Comparison of ENCODE assay signal across 11 mouse cellular contexts in the genomic region with DNA sequence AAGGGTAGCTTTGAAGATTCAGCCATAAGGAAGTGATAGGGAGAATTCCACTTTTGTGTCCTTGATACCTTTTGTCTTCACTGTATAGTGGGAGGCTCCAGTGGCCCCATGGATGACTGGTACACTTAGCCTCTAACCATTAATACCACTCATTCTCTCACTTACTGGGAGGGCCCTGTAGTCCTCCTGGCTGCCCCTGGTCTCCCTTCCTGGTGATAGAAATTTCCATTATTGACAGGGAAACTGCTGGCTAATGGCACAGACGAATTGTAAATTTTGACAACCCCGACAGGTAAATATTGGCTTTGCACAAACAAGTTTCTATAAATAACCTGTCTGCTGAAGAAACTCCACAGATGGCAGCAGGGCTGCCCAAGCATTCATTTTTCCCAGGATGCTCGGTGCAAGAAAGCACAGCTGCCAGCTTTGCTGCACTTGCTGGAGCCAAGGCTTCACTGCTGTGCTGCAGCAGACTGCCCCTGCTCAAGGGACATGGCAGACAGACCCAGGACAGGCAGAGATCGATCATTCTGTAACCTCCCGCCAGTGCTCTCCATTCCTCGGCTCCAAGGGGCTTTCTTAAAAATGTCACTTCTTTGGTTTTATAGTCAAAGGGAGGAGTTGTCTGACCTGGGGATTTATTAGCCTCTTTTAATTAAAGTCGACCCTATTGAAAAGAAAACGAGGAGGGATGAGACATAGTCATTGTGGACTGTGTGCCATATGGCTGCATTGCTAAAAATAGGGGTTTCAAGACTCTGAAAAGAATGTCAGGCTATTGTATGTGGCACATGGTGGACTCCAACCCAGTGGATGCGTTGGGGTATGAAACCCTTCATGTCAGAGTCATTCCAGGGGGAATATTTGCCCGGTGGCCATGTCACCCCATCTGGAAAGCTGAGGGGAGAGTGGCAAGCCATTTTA.
DNase-seq lines count a peak whose midpoint lies in the region; ATAC-seq lines count a peak whose summit lies in the region.
"Had no signal": no experiment of that assay in that cellular context is flagged by ENCODE, and none has a peak within 500 bp of the region (broad histone marks: within the 10 kb centered on the region; RNA-seq: fewer than 3 reads in every experiment).

No protein-coding gene starts in this region.

- no peak for DNase-seq in kidney, adult 11 months
- DNase-seq in retina, postnatal 1 day: no peak
- DNase-seq in adrenal gland, postnatal 25 days: no peak
- DNase-seq: heart, postnatal 4 days; right cerebral cortex, postnatal 14 days; thymus, adult 18-20 months had no signal

- H3K27me3 ChIP-seq in kidney, embryonic 16.5 days (ENCODE audit: insufficient read depth, low read length): no peaks in the 10 kb centered on the region
- H3K27me3 ChIP-seq in forebrain, embryonic 16.5 days (replicated peaks; ENCODE audit: control insufficient read depth, insufficient read depth, low read length): no peaks in the 10 kb centered on the region
- no peaks in the 10 kb centered on the region for H3K27me3 ChIP-seq in hindbrain, embryonic 15.5 days
- no peaks in the 10 kb centered on the region for H3K27me3 ChIP-seq in neural tube, embryonic 12.5 days (replicated peaks)

- H3K9ac ChIP-seq in kidney, embryonic 16.5 days (replicated peaks; ENCODE audit: low read length): no peak overlapping the region
- no peak overlapping the region for H3K9ac ChIP-seq in forebrain, embryonic 16.5 days (replicated peaks; ENCODE audit: low read depth, low read length)
- no peak overlapping the region for H3K9ac ChIP-seq in hindbrain, embryonic 15.5 days
- no peak overlapping the region for H3K9ac ChIP-seq in neural tube, embryonic 12.5 days

- H3K4me3 ChIP-seq in kidney, embryonic 16.5 days (ENCODE audit: low read length): no peak overlapping the region
- no peak overlapping the region for H3K4me3 ChIP-seq in forebrain, embryonic 16.5 days (replicated peaks; ENCODE audit: low read length)
- H3K4me3 ChIP-seq in hindbrain, embryonic 15.5 days: no peak overlapping the region
- no peak overlapping the region for H3K4me3 ChIP-seq in neural tube, embryonic 12.5 days
- H3K4me3 ChIP-seq: erythroblast, embryonic 14.5 days had no signal

- no peak overlapping the region for H3K27ac ChIP-seq in kidney, embryonic 16.5 days (ENCODE audit: low read length)
- no peak overlapping the region for H3K27ac ChIP-seq in forebrain, embryonic 16.5 days (ENCODE audit: low read length)
- H3K27ac ChIP-seq in hindbrain, embryonic 15.5 days (replicated peaks): no peak overlapping the region; the same call in none of the 2 replicates
- H3K27ac ChIP-seq in neural tube, embryonic 12.5 days: no peak overlapping the region

- no peaks in the 10 kb centered on the region for H3K36me3 ChIP-seq in kidney, embryonic 16.5 days (ENCODE audit: insufficient read depth, low read length)
- no peaks in the 10 kb centered on the region for H3K36me3 ChIP-seq in forebrain, embryonic 16.5 days (ENCODE audit: control insufficient read depth, insufficient read depth)
- H3K36me3 ChIP-seq in hindbrain, embryonic 15.5 days: no peaks in the 10 kb centered on the region
- no peaks in the 10 kb centered on the region for H3K36me3 ChIP-seq in neural tube, embryonic 12.5 days

- no peaks in the 10 kb centered on the region for H3K9me3 ChIP-seq in kidney, embryonic 16.5 days (ENCODE audit: low read length)
- H3K9me3 ChIP-seq in forebrain, embryonic 16.5 days (ENCODE audit: control insufficient read depth, low read length): no peaks in the 10 kb centered on the region
- no peaks in the 10 kb centered on the region for H3K9me3 ChIP-seq in hindbrain, embryonic 15.5 days
- no peaks in the 10 kb centered on the region for H3K9me3 ChIP-seq in neural tube, embryonic 12.5 days

- WGBS in kidney, embryonic 16.5 days: 35% methylated on average over 10 of the region's 10 CpGs
- WGBS in forebrain, embryonic 16.5 days: 40% methylated on average over 10 of the region's 10 CpGs
- 28% methylated on average over 10 of the region's 10 CpGs for WGBS in hindbrain, embryonic 15.5 days
- WGBS in neural tube, embryonic 12.5 days: 23% methylated on average over 10 of the region's 10 CpGs

- peak; percentile 49 for ATAC-seq in kidney, embryonic 16.5 days (ENCODE audit: low FRiP score, low TSS enrichment)
- peak; percentile 68 for ATAC-seq in forebrain, embryonic 16.5 days
- 0 out of 2 replicates have a peak, but pooled peaks have one; percentile 16 for ATAC-seq in hindbrain, embryonic 15.5 days (ENCODE audit: low FRiP score, low read depth)
- peak; percentile 90 for ATAC-seq in neural tube, embryonic 12.5 days (ENCODE audit: low FRiP score, low read depth)

- no peaks in the 10 kb centered on the region for H3K4me1 ChIP-seq in kidney, embryonic 16.5 days (ENCODE audit: insufficient read depth, low read length)
- H3K4me1 ChIP-seq in forebrain, embryonic 16.5 days (replicated peaks; ENCODE audit: control insufficient read depth, insufficient read depth, low read length): peaks cover 8% of the 10 kb centered on the region
- peaks cover 16% of the 10 kb centered on the region for H3K4me1 ChIP-seq in hindbrain, embryonic 15.5 days (replicated peaks)
- peaks cover 13% of the 10 kb centered on the region; the same call in 1 of the 2 replicates for H3K4me1 ChIP-seq in neural tube, embryonic 12.5 days

- no peak overlapping the region for H3K4me2 ChIP-seq in kidney, embryonic 16.5 days (replicated peaks; ENCODE audit: low read depth, low read length)
- no peak overlapping the region for H3K4me2 ChIP-seq in forebrain, embryonic 16.5 days (ENCODE audit: low read length)
- H3K4me2 ChIP-seq in hindbrain, embryonic 15.5 days: no peak overlapping the region
- 0 out of 2 replicates have a peak overlapping the region, but pooled peaks have one; percentile 10 for H3K4me2 ChIP-seq in neural tube, embryonic 12.5 days (replicated peaks)

Comparison
In these comparisons a context has a peak if more than half of its experiments do, and no peak if none do; other contexts are left out.
1. ATAC-seq: peak in every context shown above with its lines; median percentile 90 in neural tube, embryonic 12.5 days; 68 in forebrain, embryonic 16.5 days; 49 in kidney, embryonic 16.5 days; 16 in hindbrain, embryonic 15.5 days.